Mouse (Mus musculus) urinary bladder, postnatal 14 days (tissue): Measurements from ENCODE around the gene Cyp39a1.
A peak's percentile ranks its signal among the peaks of the same experiment; 100 is the strongest.

ENCODE experiments used
- DNase-seq: peaks from one replicate; pipeline ENCODE4 v3.0.0; 2021; ENCODE audit warnings: low spot score

Cyp39a1 gene

GRCm38 (mm10) chr17:43784531-43784930 lies 117.3 kb downstream of the Cyp39a1 start:
- peak; percentile 38 for DNase-seq

GRCm38 (mm10) chr17:43788222-43788621 lies 121.0 kb downstream of the Cyp39a1 start:
- DNase-seq: no peak

GRCm38 (mm10) chr17:43789376-43789775 lies 122.2 kb downstream of the Cyp39a1 start:
- no peak for DNase-seq

GRCm38 (mm10) chr17:43791751-43792150 lies 124.5 kb downstream of the Cyp39a1 start:
- no peak for DNase-seq

- DNase-seq: no peak
Observed at GRCm38 (mm10) chr17:43794731-43795280, 127.6 kb downstream of the Cyp39a1 start.
